Mouse (Mus musculus): ENCODE measurements around the gene Ybx1.

DNA sequence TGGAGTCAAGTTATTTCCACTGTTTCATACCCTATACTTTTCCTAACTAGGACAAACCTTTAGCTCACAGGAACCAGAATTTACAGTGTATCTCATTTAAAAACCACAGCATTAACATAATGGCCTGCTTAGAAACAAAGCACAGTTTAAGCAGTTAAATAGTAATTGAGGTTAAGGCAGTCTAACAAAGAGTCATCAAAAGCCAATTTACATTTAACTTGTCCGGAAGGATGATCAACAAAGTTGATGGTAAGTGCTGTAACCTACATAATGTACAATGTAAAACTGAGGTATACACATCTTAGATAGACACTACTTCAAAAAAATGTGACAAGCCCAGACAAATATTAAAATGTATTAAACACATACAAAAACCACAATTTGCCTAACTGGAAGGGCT lies 2.5 kb downstream of the Ybx1 start:
- TF ChIP-seq CTCF (IDR thresholded peaks at IDR 0.05; ENCODE audit: borderline replicate concordance, extremely low read depth, insufficient read depth, insufficient read length) = no peak
- no peak for TF ChIP-seq POLR2A (IDR thresholded peaks at IDR 0.05; ENCODE audit: borderline replicate concordance, extremely low read depth, insufficient read depth, insufficient read length, poor library complexity, severe bottlenecking)
